Mouse (Mus musculus) CD4-positive, CD25-positive, alpha-beta regulatory T cell (primary cell): ENCODE results near the gene Mpv17. TPM values are rescaled to one million over a fixed set of nuclear protein-coding genes. Genes with fewer than 3 reads are reported as not detected.

Experiments used
- polyA plus RNA-seq: library from polyadenylated mRNA; unstranded; fragments of 100-300 nt; shearing (Covaris generic); gene quantifications from one replicate; pipeline ENCODE4 v1.2.1, GENCODE M21; 2017

The Mpv17 gene
- 39.5 TPM for polyA plus RNA-seq

DNA sequence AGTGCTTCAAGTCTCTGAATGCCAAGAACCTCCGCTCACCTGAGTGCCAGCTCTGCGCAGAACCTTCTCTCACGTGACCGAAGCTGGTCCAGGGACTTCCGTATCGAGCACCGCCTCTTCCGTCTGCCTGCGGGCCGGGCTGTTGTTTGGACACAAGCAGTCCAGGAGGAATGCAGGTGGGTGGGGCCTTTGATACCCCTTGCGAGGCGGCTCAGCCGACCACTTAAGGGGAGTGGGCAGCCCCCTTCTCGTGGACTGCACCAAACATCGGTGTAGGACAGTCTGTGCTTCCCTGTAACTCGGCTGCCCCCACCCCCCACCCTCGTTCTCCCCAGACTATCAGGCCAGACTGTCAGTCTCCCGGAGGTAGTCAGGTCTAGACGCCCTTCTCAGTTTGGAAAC, at the start of gene Mpv17:
Gene Mpv17, minus strand, starts transcription at position 100 of the 402 bp plus-strand sequence.

DNA sequence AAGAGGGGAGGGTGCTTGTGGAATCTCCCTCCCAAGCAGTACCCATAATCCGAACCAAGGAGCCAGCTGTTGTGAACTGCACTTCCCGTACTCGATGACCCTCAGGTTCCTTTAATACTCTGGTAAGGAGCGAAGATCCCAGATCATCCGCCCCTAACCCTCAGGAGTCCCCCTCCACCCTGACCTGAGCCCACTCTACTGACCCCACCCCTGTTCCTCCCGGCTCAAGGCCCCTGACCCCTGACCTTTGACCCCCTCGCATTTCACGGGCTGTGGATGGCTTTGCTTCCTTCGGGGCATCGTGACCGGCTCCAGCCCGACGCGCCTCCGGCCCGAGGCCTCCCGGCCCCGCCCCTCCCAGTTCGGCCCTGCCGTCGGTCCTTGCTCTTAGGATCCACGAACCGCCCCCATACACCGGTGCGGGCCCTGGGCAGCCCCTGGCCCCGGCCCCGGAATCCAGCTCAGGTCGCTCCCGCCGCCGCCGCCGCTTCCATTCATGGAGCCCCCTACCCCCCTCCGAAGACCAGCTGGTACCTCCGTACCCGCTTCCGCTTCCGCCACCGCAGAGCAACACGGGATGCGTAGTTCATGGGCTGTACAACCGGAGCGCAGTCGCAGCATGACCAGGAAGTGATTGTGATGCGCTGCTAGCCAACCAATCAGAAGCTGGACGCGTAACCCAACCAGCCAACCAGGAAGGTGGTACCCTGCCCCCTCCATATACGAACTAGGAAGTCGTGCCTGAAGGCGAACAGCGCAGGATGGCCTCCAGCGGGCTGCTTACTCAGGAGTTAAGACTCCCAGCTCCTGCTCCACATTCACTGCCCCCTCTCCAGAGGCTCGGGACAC, 47.9 kb upstream of the Mpv17 start, which contains the start of gene Zfp513:
Gene Zfp513, minus strand, starts transcription at position 562 of the 849 bp plus-strand sequence.

DNA sequence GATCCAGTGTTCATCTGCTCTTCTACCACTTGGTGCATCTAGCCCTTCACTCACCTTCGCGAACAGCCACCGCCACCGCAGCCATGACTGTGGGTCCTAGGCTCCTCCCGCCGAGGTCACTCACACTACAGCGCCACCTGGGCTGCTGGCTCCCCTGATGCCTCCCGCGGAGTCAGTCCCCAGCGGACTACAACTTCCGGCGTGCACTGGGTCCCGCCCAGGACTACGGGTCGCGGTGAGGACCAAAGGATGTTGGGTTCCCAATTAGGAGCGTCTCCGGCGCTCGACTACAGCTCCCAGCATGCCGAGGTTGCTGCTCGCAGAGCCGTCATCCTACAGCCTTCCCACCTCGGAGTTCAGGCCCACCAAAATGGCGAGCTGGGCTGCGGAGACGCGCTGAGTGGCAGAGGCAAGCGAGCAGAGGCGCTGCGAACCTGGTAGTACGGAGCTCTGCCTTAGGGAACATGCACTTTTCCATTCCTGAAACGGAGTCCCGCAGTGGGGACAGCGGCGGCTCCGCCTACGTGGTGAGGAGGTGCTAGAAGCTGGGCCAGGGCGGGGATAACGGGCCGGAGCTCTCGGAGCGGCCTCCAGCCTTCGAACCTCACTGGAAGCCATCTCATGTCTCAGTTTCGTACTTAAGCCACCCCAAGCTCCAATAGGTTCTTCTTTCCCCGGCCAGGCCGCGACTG, 39.0 kb upstream of the Mpv17 start, which contains the start of the genes Snx17 and Eif2b4:
Gene Snx17, plus strand, starts transcription at position 289 of the 692 bp plus-strand sequence.
Gene Eif2b4, minus strand, starts transcription at position 492 of the 692 bp plus-strand sequence.

DNA sequence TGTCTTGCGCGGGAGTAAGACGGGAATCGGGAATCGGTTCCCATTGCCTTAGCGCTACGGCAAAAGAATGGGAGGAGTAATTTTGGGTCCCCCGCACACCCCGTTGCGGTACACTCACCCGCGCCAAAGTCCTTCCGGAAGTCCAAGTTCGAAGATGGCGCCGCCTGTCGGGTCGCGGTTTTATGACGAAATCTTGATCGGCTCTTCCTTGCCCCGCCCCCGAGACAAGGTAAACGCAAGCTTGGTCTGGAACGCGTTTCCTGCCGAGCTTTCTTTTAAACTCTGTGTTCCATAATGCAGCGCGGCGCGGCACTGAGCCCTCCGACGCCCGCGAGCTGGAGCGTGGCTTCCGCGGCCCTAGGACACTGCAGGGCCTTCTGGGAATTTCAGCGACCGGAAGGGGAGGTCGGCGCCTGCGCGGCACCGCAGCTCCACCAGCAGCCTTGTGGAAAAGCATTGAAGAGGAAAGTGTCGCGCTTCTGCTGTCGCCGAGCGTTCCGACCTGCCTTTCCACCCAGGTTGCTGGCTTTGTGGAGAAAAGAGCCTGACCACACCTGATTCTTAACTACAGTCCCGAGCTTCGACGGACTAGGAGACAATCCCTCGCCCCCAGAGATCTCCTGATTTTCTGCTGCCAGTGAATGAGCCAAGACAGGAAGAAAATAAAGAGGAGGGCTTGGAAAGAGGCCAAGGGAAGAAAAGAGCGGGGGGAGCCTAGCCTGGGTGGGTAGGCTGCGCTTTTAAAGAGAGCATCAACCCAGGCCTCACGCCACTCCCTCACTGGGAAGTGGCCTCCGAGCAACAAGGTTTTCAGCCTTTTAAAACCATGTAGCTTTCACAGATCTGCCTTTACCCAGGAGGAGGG, 25.9 kb upstream of the Mpv17 start, which contains the start of the genes Gm29609 and Gtf3c2:
Gene Gm29609, minus strand, starts transcription at position 146 of the 865 bp plus-strand sequence.
Gene Gtf3c2, minus strand, starts transcription at position 379 of the 865 bp plus-strand sequence.

DNA sequence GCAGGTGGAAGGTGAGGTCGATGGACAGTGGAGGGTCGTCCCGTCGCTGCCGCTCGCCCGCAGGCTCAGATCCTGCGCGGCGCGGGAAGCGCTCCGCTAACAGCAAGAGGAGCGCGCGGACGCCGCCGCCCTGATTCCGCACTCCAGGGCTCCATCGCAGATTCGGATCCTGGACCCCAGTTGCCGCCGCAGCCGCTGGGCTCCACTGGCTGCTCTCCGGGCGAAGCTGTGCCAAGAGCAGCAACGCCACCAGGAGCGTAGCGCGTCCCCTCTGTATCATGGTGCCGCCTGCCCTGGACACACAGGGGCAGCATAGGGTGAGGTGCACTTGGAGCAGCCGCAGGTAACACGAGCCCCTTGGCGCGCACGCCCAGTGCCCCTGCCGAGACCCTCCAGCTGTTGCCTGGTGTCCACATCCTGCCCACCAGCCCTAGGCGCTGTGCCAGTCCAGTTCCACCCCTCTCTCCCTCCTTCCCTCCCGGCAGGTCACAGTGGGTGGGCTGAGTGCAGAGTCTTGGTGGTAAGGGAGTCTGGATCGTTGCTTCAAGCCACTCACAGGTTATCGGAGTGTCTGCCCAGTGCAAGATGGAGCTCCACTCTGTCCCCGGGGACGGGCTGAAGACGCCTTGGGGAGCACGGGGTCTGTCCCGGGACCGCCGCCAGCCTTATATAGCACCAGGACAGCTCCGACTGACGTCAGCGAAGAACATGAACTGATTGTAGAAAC, 15.6 kb downstream of the Mpv17 start, which contains the start of gene Ucn:
Gene Ucn, minus strand, starts transcription at position 589 of the 727 bp plus-strand sequence.

DNA sequence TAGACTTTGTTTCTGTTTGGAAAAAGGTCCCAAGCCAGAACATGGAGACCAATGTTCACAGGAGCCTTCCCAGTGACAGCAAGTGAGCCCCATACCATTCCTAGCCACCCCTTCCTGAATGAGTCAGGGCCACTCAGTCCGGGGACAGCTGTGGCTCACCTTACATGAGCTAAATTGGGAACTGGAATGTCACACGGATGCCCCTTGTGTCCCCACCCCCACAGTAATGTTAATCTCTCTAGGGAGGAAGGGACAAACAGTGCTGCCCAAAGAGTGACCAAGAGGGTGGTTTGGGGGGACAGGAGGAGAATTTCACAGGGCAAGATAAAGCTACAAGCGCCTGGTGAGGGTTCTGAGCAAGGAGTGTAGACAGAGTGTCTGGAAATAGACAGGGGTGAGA, 37.7 kb downstream of the Mpv17 start, which contains the start of gene Trim54:
Gene Trim54, plus strand, starts transcription at position 359 of the 400 bp plus-strand sequence.

DNA sequence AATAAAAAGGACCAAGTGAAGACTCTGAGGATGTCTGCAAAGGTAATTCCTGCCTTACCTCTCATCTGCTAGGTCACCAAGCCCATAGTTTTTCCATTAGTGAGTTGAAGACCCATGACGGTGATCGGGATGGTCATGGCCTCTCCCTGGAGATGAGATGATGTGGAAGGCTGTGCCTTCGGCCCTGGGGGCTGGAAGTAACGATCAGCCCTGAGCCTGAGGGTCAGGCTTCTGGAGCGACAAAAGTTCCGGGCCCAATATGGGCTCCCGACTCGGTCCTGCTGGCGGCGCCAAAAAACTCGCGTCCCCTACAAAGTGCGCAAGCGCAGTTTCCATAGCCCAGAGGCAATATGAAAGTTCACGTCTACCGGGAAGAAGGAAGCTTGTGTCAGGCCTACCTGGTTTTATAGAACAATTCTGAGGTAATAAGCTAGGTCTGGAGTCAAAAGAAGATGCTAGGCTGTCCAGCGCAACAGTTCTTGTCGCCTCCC, 46.0 kb downstream of the Mpv17 start, which contains the start of gene Slc30a3:
Gene Slc30a3, minus strand, starts transcription at position 238 of the 491 bp plus-strand sequence.

DNA sequence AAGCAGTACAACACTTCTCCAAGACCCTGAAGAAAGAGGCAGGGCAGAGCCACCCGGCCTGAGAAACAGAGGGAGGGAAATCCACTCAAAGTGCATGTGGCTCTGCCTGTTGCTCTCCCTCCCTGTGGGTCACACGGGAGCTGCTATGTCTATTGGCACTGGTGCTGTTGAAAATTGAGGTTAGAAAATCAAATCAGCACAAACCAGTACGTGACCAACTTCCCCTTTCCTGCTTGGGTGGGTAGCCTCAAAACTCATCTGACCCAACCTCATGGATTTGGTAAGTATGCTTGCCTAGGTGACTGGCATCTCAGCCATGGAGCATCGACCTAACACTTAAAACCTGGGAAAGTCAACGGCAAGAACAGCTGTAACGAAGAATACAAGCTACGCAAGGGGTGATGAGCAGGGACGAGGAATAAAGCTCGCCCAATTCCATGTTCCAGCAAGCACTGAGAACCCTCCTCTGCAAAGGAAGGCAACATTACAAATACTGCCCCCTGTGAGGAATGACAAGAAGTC, 48.2 kb downstream of the Mpv17 start, which contains the start of gene Dnajc5g:
Gene Dnajc5g, plus strand, starts transcription at position 472 of the 522 bp plus-strand sequence.

Other genes with a start within 250 kb of the Mpv17 start
- 278 TPM for gene Ost4, start 246.5 kb downstream of the Mpv17 start, polyA plus RNA-seq
- gene Emilin1, start 240.8 kb downstream of the Mpv17 start, polyA plus RNA-seq: 5.5 TPM
- 29.3 TPM for gene Khk, start 232.8 kb downstream of the Mpv17 start, polyA plus RNA-seq
- 0.20 TPM for gene Cgref1, start 208.7 kb downstream of the Mpv17 start, polyA plus RNA-seq
- 194 TPM for gene Preb, start 193.9 kb downstream of the Mpv17 start, polyA plus RNA-seq
- gene Tcf23, start 185.6 kb downstream of the Mpv17 start, polyA plus RNA-seq: not detected
- gene Atraid, start 105.9 kb downstream of the Mpv17 start, polyA plus RNA-seq: 96.1 TPM
- 8.9 TPM for gene Slc5a6, start 105.3 kb downstream of the Mpv17 start, polyA plus RNA-seq
- 29.4 TPM for gene Cad, start 99.5 kb downstream of the Mpv17 start, polyA plus RNA-seq
- not detected for gene Dnajc5g, start 48.0 kb downstream of the Mpv17 start, polyA plus RNA-seq
- not detected for gene Slc30a3, start 46.0 kb downstream of the Mpv17 start, polyA plus RNA-seq
- not detected for gene Trim54, start 37.5 kb downstream of the Mpv17 start, polyA plus RNA-seq
- not detected for gene Ucn, start 15.4 kb downstream of the Mpv17 start, polyA plus RNA-seq
- gene Gm29609, start 25.7 kb upstream of the Mpv17 start, polyA plus RNA-seq: 2.0 TPM
- gene Gtf3c2, start 25.9 kb upstream of the Mpv17 start, polyA plus RNA-seq: 90.6 TPM
- gene Snx17, start 39.0 kb upstream of the Mpv17 start, polyA plus RNA-seq: 125 TPM
- gene Eif2b4, start 39.2 kb upstream of the Mpv17 start, polyA plus RNA-seq: 85.0 TPM
- 25.6 TPM for gene Zfp513, start 48.1 kb upstream of the Mpv17 start, polyA plus RNA-seq
- gene Ppm1g, start 66.4 kb upstream of the Mpv17 start, polyA plus RNA-seq: 139 TPM
- 182 TPM for gene Nrbp1, start 86.6 kb upstream of the Mpv17 start, polyA plus RNA-seq
- 1.2 TPM for gene Gm9970, start 87.0 kb upstream of the Mpv17 start, polyA plus RNA-seq
- 74.3 TPM for gene Krtcap3, start 97.4 kb upstream of the Mpv17 start, polyA plus RNA-seq
- 10.3 TPM for gene Ift172, start 136.9 kb upstream of the Mpv17 start, polyA plus RNA-seq
- 0.35 TPM for gene Fndc4, start 141.8 kb upstream of the Mpv17 start, polyA plus RNA-seq
- gene Gckr, start 143.2 kb upstream of the Mpv17 start, polyA plus RNA-seq: 0.38 TPM